Mouse (Mus musculus) cerebellum, postnatal 14 days (tissue): ENCODE measurements around the gene Siglech.
"Not testable (repeated sequence)": the region's sequence is repeated elsewhere in the genome, so short reads cannot be mapped to it uniquely, and the experiment has no call there.

ENCODE experiments used
- DNase-seq, 2 experiments: peaks; one replicate each; pipeline ENCODE4 v3.0.0; 2021; ENCODE audit warnings: mixed read lengths in 2 of 2

Gene Siglech

GRCm38 (mm10) chr7:55767926-55768325 lies at the start of gene Siglech:
Siglech (plus strand) TSS chr7:55768178.
- DNase-seq = no peak

DNA sequence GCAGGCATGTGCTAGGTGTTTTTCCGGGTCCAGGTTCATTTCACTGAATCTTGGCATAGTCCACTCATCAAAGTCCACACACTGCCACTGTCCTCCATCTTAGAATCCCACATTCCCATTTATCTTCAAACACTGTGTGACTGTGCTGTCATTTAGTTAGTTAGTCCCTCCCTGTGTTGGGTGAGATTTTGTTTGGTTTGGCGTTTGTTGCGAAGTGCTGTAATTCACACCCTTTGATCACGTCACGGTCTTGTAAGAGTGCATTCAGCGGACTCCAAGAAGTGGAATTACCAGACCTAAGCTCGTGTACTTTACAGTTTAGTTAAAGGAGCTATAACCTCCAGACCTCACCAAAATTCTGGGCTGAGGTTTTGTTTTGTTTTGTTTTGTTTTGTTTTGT lies 45.3 kb upstream of the Siglech start:
- no peak for DNase-seq

GRCm38 (mm10) chr7:55728903-55729302 lies 39.1 kb upstream of the Siglech start:
- no peak for DNase-seq

DNA sequence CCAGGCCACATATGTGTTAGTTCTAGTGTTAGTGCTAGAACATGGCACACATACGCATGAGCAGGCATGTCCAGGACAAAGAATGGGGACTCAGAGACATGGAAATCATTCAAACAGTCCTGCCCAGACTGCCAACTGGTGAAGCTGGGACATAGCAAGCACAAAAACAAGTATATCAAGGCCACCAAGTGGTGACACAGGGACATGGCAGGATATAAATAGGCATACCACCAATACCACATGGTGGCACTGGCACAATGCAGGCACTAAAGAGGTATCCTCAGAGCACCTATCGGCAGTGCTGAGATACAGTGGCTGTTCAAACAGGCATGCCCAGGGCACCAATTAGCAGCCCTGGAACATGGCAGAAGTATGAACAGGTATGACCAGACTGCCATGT lies 33.5 kb upstream of the Siglech start:
- no peak for DNase-seq

DNA sequence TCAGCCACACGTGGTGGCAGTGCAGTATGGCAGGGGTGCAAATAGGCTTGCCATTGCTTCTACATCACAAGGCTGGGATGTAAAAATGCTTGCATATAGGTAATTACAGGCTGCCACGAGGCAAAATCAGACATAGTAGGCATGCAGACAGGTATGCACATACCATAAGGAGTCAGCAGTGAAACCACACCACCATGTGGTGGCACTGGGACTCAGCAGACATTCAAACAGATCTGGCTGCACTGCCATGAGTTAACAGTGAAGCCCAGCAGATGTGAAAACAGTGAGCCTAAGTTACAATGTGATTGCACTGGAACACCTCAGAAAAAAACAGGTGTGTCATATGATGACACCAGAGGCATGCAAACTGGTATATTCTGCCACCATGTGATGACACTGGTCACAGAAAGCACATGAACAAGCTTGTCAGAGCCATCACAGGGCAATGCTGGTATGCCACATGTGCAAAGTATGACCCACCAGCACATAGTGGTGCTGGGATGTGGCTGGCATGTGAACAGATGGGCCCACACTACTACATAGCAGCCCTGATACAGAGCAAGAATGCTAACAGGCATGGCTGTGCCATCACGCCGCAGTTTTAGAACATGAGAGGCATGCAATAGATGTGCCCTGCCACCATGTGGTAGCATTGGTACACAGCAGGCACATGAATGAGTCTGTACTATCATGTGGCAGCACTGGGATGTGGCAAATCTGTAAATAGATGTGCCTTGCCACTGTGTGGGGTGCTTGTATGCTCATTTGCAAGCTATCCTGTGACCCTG lies 30.7 kb upstream of the Siglech start:
- peak; percentile 77 to 80 for DNase-seq

DNA sequence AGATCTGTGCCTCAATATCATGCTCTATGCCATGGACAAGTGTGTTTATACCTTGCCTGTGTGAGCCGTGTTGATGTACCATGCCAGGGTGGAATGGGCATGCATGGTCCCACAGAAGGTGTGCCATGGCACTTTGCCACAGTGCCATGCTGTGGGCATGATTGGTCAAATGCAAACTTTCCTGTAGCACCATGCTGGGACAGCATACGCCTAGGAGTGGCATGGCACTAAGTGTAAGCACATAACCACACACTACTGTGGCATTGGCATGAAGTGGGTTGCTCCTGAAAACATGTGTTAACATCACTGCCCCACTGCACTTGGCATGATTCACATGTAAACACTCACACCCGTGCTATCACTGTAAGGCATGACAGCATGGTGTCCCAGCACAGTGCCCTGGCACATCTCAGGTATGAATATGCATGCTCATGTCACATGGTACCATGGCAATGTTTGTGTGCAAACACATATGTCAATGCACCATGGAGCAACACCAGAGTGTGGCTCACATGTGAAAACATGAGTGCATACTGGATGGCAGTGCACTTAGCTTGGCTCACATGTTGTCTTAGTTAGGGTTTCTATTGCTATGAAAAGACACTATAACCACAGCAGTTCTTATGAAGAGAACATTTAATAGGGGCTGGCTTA lies 24.2 kb upstream of the Siglech start:
- DNase-seq = peak; percentile 46 to 50

DNA sequence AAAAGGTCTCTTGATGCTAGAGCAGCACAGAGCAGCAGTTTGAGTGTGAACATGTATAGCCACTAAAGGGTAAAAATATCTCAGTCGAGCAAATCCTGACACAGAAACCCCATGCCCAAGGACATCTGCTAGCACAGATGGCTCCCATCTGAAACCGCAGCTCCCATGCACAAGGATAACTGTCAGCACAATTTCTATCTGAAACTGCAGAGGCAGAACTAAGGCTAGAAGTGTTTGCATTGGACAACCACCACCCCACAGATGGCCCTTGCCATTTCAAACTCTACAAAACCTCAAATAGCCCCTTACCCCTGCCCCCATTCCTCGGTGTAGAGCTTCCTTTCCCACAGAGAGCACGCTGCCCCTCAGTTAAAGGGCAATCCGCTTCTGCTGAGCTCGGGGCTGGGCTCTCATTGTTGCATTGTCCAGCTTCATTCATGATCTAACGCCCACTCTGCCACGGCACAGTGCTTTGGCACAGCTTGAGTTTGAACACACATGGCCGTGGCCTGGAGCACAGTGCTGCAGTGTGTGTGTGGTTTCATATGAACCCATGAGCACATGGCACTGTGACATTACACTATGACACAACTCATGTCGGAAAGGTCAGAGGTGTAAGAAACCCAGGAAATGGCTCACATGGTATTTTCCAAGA lies 23.3 kb upstream of the Siglech start:
- peak; percentile 67 to 73 for DNase-seq

DNA sequence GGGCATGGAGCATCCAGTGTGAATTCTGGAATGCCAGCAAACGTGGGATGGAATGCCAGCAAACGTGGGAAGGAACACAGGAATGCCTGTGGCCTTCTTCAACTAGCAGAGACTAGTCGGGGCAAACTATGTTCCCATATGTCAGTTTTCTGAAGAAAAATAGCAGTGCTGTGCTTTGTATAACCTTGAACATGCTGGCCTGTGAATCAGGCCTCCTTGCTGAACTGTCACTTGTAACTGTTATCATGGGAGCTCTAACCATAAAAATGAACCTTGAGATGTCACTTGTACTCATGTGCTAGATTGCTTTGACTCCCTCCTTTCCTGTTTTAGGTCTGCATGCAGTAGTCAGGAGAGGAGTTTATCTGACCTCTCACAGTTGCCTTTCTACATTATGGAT lies 17.1 kb upstream of the Siglech start:
- no peak for DNase-seq

GRCm38 (mm10) chr7:55759346-55759745 lies 8.6 kb upstream of the Siglech start:
- DNase-seq = no peak

DNA sequence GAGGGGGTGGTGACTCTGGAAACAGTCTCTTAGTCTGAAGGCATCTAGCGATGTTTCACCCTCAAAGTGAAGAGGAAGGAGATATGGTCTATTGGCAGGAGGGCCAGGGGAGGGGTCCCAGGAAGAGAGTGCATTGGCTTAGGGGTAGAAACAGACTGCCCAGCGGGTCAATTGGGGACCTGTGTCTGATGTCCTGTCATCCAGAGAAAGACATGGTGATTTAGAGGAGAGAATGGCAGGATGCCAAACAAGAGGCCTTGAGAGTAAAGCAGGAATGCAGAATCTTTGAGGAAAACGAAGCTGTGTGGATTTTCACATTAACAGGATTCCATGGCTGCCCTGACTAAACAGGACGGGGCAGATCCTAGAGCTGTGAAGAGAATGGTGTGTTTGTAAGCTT lies 12.0 kb downstream of the Siglech start:
- DNase-seq = peak; percentile 12 to 19

- DNase-seq = no peak
These were observed 14.5 kb downstream of the Siglech start for GRCm38 (mm10) chr7:55782493-55782892.

GRCm38 (mm10) chr7:55784580-55784979 lies 16.6 kb downstream of the Siglech start:
- no peak for DNase-seq

- DNase-seq = not testable (repeated sequence)
These were observed 22.6 kb downstream of the Siglech start for GRCm38 (mm10) chr7:55790586-55790985.

DNA sequence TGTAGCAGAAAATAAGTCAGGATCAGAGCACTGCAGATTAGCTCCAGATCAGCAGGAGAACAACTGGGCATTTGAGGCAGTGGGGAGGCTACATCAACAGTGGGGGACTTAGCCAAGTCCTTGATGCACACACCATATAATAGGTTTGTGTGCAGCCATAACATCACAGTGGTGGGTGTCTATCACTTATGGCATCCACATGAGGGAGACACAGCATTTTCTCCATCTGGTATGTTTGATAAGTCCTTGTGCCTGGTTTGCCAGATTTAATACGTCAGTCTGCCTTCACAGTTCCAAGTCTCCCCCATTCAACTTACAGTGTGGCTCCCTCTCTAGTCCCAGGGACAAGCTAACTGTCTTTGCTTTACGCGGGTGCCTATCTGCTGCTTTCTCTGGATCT lies 24.3 kb downstream of the Siglech start:
- no peak for DNase-seq

DNA sequence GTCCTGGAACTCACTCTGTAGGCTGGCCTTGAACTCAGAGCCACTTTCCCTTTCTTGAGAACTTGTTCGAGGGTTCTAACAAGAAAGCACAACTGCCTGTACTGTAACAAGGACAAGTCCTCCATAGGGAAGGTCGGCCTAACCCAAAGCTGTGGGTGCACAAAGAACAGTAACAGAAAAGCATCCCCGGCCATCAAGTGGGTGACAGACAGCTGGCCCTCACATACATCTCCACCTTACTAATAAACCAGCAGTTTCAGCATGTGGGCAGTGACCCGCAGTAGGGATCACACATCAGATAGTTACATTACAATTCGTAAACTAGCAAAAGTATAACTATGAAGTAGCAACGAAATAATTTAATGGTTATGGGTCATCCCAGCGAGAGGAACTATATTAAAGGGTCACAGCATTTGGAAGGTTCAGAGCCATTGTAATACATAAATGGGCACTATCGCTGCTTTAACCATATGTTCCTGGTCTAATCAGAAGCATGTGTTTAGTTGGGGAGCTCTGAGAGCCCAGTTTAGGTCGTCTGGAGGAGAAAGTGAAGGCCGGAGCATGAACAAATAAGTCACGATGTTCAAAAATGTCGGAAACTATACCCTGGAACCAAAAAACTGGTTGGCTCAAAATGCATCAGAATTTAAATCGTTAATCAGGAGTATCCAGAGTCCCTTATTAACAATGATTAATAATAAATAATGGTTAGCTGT lies 25.4 kb downstream of the Siglech start:
- peak in 1 of 2 experiments; percentile 19 for DNase-seq

DNA sequence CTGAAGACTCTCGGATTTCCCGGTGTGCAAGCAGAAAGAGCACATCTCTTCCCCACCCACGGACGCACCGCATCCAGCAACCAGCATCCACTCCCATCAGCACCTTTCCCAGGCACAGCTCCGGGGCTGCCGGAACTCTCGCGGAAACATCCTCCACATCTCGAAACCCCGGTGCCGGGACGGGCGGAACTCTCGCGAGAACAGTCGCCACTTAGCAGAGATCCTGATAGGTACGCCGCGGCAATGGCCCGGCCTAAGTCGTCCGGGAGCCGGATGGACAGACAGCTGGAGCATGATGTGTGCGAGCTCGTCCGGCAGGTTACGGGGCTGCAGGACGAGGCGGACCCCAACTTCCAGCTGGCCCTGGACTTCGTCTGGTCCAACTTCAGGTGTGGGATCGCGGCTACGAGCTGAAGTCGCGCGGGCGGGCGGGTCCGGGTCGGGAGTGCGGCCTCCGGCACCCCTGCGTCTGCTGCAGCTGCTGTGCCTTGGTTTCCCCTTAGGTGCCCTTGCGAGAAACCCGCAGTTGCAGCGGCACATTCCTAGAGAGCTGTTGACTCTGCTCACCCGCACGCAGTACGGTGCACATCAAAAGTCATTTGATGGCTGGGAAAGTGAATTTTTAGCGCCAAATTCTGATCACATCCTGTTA lies 26.1 kb downstream of the Siglech start, which contains the start of gene Tubgcp5:
Gene Tubgcp5 (plus strand): TSS at position 203 of the 652 bp plus-strand sequence.
- peak; percentile 98 for DNase-seq

DNA sequence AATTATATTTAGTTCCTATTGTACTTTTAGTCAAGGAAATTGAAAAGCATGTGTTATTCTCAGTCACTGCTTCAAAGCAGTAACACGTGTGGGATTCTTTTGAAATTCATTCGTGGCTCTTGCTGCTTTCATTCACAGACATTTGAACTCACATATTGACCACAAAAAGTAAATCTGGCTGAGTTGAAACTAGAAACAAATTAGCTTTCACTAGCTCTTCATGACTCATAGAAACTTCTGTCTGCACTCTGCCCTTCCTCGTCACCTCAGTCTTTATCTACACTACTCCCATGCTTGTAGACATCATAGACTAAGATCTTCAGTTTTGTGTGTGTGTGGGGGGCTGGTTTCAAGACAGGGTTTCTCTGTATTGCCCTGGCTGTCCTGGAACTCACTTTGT lies 32.0 kb downstream of the Siglech start:
- no peak for DNase-seq

DNA sequence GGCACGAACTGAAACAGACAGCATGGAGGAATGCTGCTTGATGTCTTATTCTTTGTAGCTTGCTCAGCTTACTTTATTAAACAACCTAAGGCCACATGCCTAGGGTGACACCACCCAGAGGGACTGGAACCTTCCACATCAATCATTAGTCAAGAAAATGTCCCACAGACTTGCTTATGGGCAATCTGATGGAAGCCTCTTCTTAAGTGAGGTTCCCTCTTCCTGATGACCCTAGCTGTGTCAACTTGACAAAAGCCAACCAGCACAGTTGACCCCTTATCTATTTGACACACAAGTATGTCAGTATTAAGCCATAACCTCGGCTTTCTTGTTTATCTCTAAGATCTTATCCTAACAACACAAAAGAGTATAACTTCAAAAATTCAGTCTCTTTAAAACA lies 42.0 kb downstream of the Siglech start:
- no peak for DNase-seq

GRCm38 (mm10) chr7:55824468-55824867 lies 56.5 kb downstream of the Siglech start:
- no peak for DNase-seq

GRCm38 (mm10) chr7:55827551-55827950 lies 59.6 kb downstream of the Siglech start:
- no peak for DNase-seq
